Mouse (Mus musculus): ENCODE results near the gene Sh2d7.
"Not testable (repeated sequence)": the region's sequence is repeated elsewhere in the genome, so short reads cannot be mapped to it uniquely, and the experiment has no call there.

GRCm38 (mm10) chr9:54593652-54594051 is 54.9 kb downstream of the Sh2d7 start:
- not testable (repeated sequence) for TF ChIP-seq CTCF, EP300 (IDR thresholded peaks at IDR 0.05; ENCODE audit: low read depth)

Data from heart, postnatal 0 days (tissue).